Mouse (Mus musculus) olfactory bulb, adult 2 months (tissue): ENCODE data around the gene Fut1.

Experiments used
- CTCF ChIP-seq: fragments of 200-500 bp; IDR thresholded peaks from 2 replicates; pipeline ENCODE4 v1.5.1; 2012; ENCODE audit warnings: low read depth, mild to moderate bottlenecking, low read length, moderate library complexity; ENCODE audit not compliant: insufficient read depth
- POLR2A ChIP-seq: fragments of 200-500 bp; IDR thresholded peaks from 2 replicates; pipeline ENCODE4 v1.6.1; 2012; ENCODE audit warnings: mild to moderate bottlenecking, low read depth, low read length, moderate library complexity; ENCODE audit not compliant: insufficient read depth

DNA sequence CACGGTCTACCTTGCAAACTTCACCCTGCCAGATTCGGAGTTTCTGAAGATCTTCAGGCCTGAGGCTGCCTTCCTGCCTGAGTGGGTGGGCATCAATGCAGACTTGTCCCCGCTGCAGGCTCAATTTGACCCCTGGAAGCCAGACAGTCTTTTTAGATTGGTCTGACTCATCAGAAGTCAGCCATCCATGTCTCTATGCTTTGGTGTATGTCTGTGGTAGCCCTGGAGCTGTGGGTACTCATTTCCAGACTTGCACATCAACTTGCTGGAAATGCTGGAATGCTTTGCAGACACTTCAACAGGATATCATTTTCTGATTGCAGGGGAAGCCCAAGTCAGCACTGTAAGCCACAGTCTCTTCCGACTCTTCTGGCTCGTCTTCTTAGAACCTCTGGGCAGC lies 2.5 kb downstream of the Fut1 start:
- TF ChIP-seq CTCF, result no peak
- no peak for TF ChIP-seq POLR2A
